Mouse (Mus musculus) midbrain, embryonic 12.5 days (tissue): ENCODE data around the gene Notum. TPM values are rescaled to one million over a fixed set of nuclear protein-coding genes. Genes with fewer than 3 reads are reported as not detected.
A peak's percentile ranks its signal among the peaks of the same experiment; 100 is the strongest.

Experiments
- ATAC-seq: fragments of 200-750 bp; cut with Nextera tagmentation; 2 replicates; pipeline ENCODE4 v1.8.0; 2017; ENCODE audit warnings: low read depth, moderate TSS enrichment, moderate library complexity; ENCODE audit not compliant: low FRiP score
- H3K27ac ChIP-seq: fragments of 300-500 bp; sonication (generic); replicated peaks from 2 replicates; pipeline ENCODE4 v1.5.1; 2016; ENCODE audit warnings: mild to moderate bottlenecking
- H3K27me3 ChIP-seq: fragments of 300-500 bp; sonication (generic); 2 replicates; pipeline ENCODE4 v1.6.1; 2016; ENCODE audit warnings: mild to moderate bottlenecking
- H3K36me3 ChIP-seq: fragments of 300-500 bp; sonication (generic); 2 replicates; pipeline ENCODE4 v1.6.1; 2016
- H3K4me1 ChIP-seq: fragments of 300-500 bp; sonication (generic); 2 replicates; pipeline ENCODE4 v1.6.1; 2016
- H3K4me2 ChIP-seq: fragments of 300-500 bp; sonication (generic); replicated peaks from 2 replicates; pipeline ENCODE4 v1.6.1; 2016; ENCODE audit warnings: mild to moderate bottlenecking, moderate library complexity
- H3K4me3 ChIP-seq: fragments of 300-500 bp; sonication (generic); 2 replicates; pipeline ENCODE4 v1.5.1; 2016; ENCODE audit warnings: mild to moderate bottlenecking
- H3K9ac ChIP-seq: fragments of 300-500 bp; sonication (generic); replicated peaks from 2 replicates; pipeline ENCODE4 v1.6.1; 2016; ENCODE audit warnings: mild to moderate bottlenecking, moderate library complexity
- H3K9me3 ChIP-seq: fragments of 300-500 bp; sonication (generic); 2 replicates; pipeline ENCODE4 v1.6.1; 2016; ENCODE audit warnings: mild to moderate bottlenecking
- WGBS: fragments of 180-500 bp; shearing (Covaris S2); methylation state at CpG from one replicate; pipeline ENCODE4 v1.1.7; 2016; 5-methylcytosine and 5-hydroxymethylcytosine counted together
- polyA plus RNA-seq: library from polyadenylated mRNA; unstranded; fragments of >200 nt; fragmentation: Nextera tagmentation; extraction: Ambion mirVana; gene quantifications from 2 replicates; pipeline ENCODE4 v1.2.1, GENCODE M21; 2016

Notum gene
- polyA plus RNA-seq, 1 experiment from 2014 or later: 0.87 TPM

DNA sequence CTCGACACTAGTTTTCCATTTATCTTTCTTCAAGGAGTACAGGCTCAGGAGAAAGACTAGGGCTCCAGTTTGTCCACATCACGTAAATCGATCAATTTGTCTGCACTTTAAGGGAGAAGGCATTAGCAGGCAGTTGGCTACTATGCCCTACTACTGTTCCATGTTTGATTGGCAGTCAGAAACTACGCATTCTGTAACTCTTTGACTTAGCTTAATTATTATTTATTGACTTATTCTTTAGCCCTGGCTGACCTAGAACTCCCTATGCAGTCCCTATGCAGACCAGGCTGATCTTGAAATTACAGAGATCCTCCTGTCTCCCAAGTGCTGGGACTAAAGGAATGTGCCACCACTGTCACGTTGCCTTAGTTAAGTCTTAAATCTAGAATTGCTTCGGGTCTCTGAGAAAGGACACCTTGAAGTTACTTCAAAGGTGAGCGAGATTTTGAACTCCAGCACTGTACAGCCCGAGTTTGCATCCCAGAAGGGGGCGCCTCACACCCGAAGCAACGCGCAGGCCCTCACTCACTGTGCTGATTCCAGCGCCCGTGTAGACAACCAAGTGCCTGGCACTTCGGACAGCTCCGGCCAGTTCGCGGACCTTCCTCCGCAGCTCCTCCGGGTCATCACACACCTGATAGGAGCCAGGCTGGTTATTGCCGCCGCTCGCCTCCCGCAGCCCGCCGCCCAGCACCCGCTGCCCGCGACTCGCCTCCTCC is 36.9 kb downstream of the Notum start:
- ATAC-seq: peak; percentile 42; the same call in 1 of the 2 replicates
- H3K4me3 ChIP-seq: peak overlapping the region; percentile 99
- no peaks in the 10 kb centered on the region for H3K9me3 ChIP-seq
- peaks cover 20% of the 10 kb centered on the region for H3K4me1 ChIP-seq
- peak overlapping the region; percentile 84 for H3K9ac ChIP-seq
- H3K27ac ChIP-seq: peak overlapping the region; percentile 78
- no peaks in the 10 kb centered on the region for H3K27me3 ChIP-seq
- WGBS: 13% methylated on average over 30 of the region's 30 CpGs
- peak overlapping the region; percentile 100 for H3K4me2 ChIP-seq
- peaks cover 44% of the 10 kb centered on the region for H3K36me3 ChIP-seq

DNA sequence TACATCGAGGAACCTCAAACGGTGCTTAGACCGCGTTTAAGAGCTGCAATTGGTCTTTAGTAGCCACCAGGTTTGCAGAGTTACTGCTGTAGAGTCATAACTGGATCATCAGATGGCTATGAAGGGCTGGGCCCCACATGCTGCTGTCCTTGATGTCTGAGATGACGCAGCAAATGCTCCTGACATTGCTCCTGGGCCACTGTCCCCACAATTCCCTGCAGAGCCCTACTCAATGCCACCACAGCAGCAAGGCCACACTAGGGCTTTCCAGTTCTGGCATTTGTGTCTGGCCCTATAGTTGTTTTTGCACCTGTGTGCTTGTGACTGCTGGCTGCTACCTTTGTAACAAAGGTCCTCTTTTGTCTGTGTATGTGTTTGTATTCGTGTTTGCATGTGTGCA is 38.2 kb downstream of the Notum start:
- Histone ChIP-seq H3K4me2 (no peak overlapping the region), H3K36me3 (peaks cover 49% of the 10 kb centered on the region), H3K27me3 (no peaks in the 10 kb centered on the region), H3K9me3 (no peaks in the 10 kb centered on the region), H3K4me1 (peaks cover 20% of the 10 kb centered on the region), H3K4me3 (no peak overlapping the region), H3K27ac (no peak overlapping the region), H3K9ac (no peak overlapping the region)
- no peak for ATAC-seq
- WGBS: 91% methylated on average over 6 of the region's 6 CpGs

DNA sequence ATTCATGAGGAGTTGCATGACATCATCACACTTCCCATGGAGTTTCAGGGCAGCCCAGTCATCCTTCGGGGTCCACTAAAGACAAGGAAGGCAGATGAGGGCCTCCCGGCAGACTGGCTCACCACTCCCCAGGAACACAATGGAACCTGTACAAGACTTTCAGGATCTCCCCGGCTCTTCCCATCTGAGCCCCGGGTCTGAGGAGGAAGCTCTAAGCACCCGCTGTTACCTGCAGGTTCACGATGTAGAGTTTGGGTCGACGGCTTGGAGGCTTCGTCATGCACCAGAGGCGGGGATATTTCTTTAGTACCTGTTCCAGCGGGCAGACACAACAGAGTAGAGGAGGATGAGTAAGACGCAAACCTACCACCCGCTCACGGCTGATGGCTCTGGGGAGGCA is 40.8 kb downstream of the Notum start:
- Histone ChIP-seq H3K9ac (no peak overlapping the region), H3K9me3 (no peaks in the 10 kb centered on the region), H3K4me3 (no peak overlapping the region), H3K36me3 (peaks cover 45% of the 10 kb centered on the region), H3K4me1 (peaks cover 30% of the 10 kb centered on the region), H3K27ac (no peak overlapping the region), H3K4me2 (no peak overlapping the region), H3K27me3 (no peaks in the 10 kb centered on the region)
- ATAC-seq: no peak
- WGBS: 94% methylated on average over 14 of the region's 14 CpGs

DNA sequence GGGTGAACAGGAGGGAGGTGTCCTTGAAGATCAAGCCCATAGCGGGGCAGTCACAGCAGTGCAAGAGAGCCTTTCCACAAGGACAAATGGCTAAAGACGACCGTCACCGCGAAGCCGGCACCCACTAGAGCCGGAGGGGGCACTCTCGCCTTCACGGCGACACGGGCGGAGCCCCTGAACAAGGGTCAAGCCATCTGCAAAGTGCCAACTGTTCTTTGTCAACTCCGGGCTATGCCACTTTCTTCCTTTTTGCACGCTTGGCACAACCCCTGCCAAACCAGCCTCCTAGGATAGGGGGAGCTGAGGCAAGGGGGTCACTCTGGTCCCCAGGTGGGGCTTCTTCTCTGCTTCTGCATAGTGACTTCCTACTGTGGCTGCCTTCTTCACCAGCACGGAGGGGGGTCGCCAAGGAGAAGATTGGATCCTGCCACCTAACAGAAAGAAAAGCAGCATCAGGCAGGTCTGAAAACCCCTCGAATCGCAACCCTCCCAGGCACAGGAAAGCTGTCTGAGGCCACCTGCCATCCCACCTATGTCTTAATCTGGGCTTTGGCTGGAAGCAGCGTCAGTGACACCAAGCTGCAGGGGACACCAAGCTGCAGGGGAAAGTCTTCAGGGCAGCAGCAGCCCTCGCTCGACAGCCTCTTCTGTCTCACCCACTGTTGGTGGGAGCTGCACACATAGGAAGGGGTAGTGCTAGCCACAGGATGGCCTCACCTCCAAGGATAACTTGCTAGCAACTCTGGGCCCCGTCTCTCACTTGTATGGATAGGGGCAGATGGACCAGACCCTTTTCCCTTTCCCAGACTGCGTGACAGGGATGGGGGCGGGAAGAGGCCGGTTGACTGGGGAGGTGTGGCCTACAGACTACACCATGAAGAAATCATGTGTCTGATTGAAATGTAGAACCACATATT is 42.1 kb downstream of the Notum start:
- no peak for ATAC-seq

DNA sequence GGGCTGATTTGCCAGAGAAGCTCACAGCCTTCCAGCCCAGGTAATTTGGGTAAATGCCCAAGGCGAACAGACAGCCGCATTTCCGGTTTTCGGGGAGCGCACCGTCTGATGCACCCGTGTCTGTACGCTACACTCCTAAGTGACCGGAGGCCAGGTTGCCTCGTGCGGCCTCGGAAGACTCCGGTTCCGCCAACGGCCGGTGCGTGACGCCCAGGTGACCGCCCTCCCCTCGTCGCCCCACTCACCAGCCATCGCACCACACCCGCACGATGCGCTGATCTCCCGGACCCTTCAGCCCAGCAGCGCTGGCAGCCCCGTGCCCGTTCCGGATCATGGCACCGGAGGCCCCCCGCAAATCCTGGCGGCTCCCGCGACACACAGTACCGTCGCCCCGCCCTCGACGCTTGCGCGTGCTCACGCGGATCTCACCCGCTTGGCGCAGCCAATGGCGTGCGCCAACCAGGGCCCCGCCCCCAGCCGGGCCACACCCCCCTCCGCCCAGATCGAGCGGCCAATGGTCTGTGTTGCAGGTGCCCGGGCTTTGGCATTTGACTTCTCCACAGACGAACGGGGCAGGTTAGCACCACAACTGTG is 43.4 kb downstream of the Notum start, which contains the start of gene Pcyt2:
Gene Pcyt2 (minus strand): TSS at position 418 of the 594 bp plus-strand sequence.
- ATAC-seq: peak; percentile 95
- H3K9me3 ChIP-seq: no peaks in the 10 kb centered on the region
- no peaks in the 10 kb centered on the region for H3K27me3 ChIP-seq
- peak within 1 kb of the TSS; percentile 77 for H3K27ac ChIP-seq
- H3K4me3 ChIP-seq: peak within 1 kb of the TSS; percentile 80
- H3K4me2 ChIP-seq: peak within 1 kb of the TSS; percentile 77
- H3K36me3 ChIP-seq: peaks cover 66% of the 10 kb centered on the region
- under 1% methylated on average over 56 of the region's 56 CpGs for WGBS
- peak within 1 kb of the TSS; percentile 82 for H3K9ac ChIP-seq
- H3K4me1 ChIP-seq: peaks cover 20% of the 10 kb centered on the region

More for the DNA sequence above, 42.1 kb downstream of the Notum start:
- Histone ChIP-seq H3K4me1 (peaks cover 26% of the 10 kb centered on the region), H3K4me2 (no peak overlapping the region), H3K9ac (no peak overlapping the region), H3K36me3 (peaks cover 53% of the 10 kb centered on the region), H3K4me3 (0 out of 2 replicates have a peak overlapping the region, but pooled peaks have one; percentile 1), H3K27me3 (no peaks in the 10 kb centered on the region), H3K9me3 (no peaks in the 10 kb centered on the region), H3K27ac (peak overlapping the region; percentile 77)
- 92% methylated on average over 25 of the region's 25 CpGs for WGBS

DNA sequence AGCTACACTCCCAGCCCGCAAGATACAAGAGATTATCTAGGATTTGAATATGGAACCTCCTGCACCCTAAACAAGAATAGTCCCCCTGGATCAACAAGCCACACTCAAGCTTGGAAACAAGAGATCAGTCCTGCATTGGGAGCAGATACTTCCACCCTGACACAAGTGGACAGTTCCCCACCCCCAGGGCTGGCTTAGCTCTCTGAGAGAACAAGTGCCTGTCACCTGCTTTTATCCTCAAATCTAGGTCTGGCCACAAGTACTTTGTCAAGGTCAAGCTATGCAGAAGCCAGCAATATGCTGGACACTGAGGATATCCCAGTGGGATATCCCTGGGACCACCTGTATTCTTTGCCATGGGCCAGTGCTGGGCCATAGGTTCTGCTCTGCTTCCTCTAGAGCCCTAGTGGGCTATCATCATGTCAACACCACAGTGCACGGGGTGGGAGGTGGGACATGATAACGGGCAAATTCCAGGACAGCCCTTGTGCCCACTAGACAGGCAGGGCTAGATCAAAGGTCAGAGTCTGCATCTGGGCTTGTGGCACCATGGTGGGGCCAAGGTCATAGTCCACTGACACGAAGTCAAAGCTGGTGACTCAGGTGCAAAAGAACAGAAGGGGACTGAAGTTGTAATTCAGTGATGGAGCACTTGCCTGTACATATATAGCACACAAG is 44.2 kb downstream of the Notum start:
- Histone ChIP-seq H3K27ac (peak overlapping the region; percentile 77; the same call in 1 of the 2 replicates), H3K4me2 (peak overlapping the region; percentile 77), H3K9me3 (no peaks in the 10 kb centered on the region), H3K4me3 (peak overlapping the region; percentile 80), H3K36me3 (peaks cover 68% of the 10 kb centered on the region), H3K27me3 (no peaks in the 10 kb centered on the region), H3K4me1 (peaks cover 20% of the 10 kb centered on the region), H3K9ac (peak overlapping the region; percentile 82)
- ATAC-seq: no peak
- 50% methylated on average over 4 of the region's 4 CpGs for WGBS

DNA sequence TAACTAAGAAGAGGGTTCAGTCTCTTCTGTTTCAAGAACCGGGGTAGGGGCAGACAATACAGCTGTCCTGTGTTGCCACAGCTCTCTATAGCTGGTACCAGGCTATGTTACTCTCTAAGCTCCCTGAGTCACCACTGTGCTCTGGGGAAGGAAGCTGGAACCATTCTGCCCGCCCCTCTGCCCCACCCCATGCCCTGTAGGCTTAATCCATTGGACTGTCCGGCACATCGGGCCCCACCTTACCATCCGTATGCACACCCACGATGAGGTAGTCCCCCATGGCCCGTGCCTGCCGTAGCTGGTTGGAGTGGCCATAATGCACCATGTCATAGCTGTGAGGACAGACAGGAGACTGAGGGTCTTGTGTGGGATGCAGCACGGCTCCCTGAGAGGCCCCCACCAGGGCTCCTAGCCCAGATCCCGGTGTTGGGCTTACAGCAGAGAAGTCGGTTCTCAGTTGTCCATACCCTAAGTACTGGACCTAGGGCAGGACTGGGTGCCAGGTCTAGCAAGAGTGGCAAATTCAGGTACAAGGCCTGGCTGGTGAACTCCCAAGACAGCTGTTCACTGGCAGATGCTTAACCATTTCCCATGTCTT is 45.3 kb downstream of the Notum start:
- Histone ChIP-seq H3K9me3 (no peaks in the 10 kb centered on the region), H3K4me2 (no peak overlapping the region), H3K4me1 (peaks cover 20% of the 10 kb centered on the region), H3K27ac (no peak overlapping the region; the same call in 1 of the 2 replicates), H3K4me3 (no peak overlapping the region), H3K36me3 (peaks cover 69% of the 10 kb centered on the region), H3K27me3 (no peaks in the 10 kb centered on the region), H3K9ac (no peak overlapping the region)
- 95% methylated on average over 11 of the region's 11 CpGs for WGBS
- ATAC-seq: no peak

DNA sequence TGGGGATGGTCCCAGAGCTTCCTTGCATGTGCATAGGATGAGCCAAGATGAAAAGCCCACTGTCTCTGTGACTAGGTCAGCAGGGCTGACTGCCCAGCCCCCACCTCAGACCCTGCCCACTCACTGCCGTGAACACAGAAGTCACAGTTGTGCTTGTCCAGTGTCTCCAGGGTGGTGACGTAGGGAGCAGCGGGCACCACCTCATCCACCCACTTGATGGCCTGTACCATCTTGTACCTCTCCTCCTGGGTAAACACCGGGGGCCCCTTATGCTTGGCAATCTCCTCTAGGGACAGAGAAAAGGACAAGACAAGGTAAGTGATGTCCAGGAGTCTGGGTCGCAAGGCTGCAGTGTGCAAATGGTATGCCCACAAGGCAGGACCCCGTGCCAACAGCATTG is 45.8 kb downstream of the Notum start:
- no peak overlapping the region for H3K9ac ChIP-seq
- no peak for ATAC-seq
- H3K4me2 ChIP-seq: no peak overlapping the region
- H3K27ac ChIP-seq: no peak overlapping the region
- peaks cover 20% of the 10 kb centered on the region for H3K4me1 ChIP-seq
- H3K36me3 ChIP-seq: peaks cover 69% of the 10 kb centered on the region
- H3K27me3 ChIP-seq: no peaks in the 10 kb centered on the region
- WGBS: 95% methylated on average over 6 of the region's 6 CpGs
- no peaks in the 10 kb centered on the region for H3K9me3 ChIP-seq
- H3K4me3 ChIP-seq: no peak overlapping the region

DNA sequence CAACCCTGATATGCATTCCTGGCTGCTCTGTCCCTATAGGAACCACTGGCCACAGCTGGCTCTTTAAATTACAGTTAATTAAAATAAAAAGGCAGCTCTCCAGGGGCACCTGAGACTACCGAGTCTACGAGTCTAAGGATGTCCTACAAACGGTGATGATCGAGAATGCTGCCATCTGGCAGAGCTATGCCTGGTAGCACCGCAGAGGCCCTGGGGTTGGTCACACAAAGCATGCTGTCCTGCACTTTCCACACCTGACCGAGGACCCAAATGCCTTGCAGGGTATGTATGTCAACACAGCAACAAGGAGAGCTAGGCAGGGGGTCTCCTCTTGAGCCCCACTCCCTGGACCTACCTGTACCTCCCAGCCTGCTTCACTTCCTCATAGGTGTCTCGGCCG is 47.0 kb downstream of the Notum start:
- 87% methylated on average over 8 of the region's 8 CpGs for WGBS
- H3K36me3 ChIP-seq: peaks cover 70% of the 10 kb centered on the region

DNA sequence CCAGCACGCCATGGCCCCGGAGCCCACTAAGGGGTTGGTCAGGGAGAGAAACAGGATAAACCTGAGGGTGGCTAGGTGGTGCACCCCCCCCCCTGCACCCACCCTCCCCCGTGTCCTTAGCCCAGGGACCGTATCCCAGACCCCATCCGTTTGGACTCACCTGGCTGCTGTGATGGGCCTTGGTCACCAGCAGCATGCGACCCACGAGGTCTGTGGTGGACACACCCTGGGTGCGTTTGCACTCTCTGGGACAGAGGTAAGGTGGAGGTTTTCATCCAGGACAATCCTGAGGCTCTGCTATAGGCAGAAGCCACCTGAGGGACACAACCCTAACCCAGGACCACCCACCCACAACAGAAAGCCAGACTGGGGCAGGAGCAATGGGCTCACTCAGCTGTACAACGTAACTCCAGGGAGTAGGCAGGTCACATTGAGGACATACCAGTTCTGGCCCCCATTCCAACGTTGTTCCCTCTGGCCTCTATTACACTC is 47.4 kb downstream of the Notum start:
- no peak overlapping the region for H3K4me2 ChIP-seq
- WGBS: 88% methylated on average over 10 of the region's 10 CpGs
- peaks cover 30% of the 10 kb centered on the region for H3K4me1 ChIP-seq
- no peak overlapping the region for H3K9ac ChIP-seq
- H3K36me3 ChIP-seq: peaks cover 65% of the 10 kb centered on the region
- H3K27ac ChIP-seq: no peak overlapping the region
- no peaks in the 10 kb centered on the region for H3K9me3 ChIP-seq
- no peak for ATAC-seq
- no peak overlapping the region for H3K4me3 ChIP-seq
- peaks cover 14% of the 10 kb centered on the region for H3K27me3 ChIP-seq

More for the DNA sequence above, 47.0 kb downstream of the Notum start:
- Histone ChIP-seq H3K27ac (no peak overlapping the region), H3K4me1 (peaks cover 26% of the 10 kb centered on the region), H3K4me2 (no peak overlapping the region), H3K27me3 (peaks cover 9% of the 10 kb centered on the region), H3K9ac (no peak overlapping the region), H3K9me3 (no peaks in the 10 kb centered on the region), H3K4me3 (no peak overlapping the region)
- ATAC-seq: no peak

DNA sequence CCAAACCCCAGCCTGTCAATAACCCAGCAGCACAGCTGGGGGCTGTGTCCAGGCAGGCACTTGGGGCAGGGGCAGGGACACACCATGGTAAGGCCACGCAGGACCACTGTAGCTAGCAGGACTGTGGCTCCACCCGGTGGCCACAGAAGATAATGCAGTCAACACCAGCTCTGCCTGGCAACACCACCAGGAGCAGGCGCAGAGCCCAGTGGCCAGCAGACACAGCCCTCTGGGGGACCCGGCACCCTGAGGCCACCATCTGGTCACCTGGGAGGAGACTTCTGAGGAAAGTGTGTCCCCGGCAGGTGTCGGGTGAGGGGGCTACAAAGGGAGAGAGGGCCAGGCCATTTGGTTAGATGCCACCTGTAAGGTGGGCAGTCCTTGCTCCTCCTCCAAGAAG is 48.2 kb downstream of the Notum start:
- no peak; the same call in 1 of the 2 replicates for ATAC-seq
- Histone ChIP-seq H3K4me3 (no peak overlapping the region), H3K36me3 (peaks cover 60% of the 10 kb centered on the region), H3K4me2 (no peak overlapping the region), H3K27ac (no peak overlapping the region), H3K4me1 (peaks cover 38% of the 10 kb centered on the region), H3K9me3 (no peaks in the 10 kb centered on the region), H3K27me3 (peaks cover 22% of the 10 kb centered on the region), H3K9ac (no peak overlapping the region)
- 42% methylated on average over 6 of the region's 6 CpGs for WGBS
